Mouse (Mus musculus) retina, postnatal 1 day (tissue): Measurements from ENCODE around the gene Psors1c2.

Source experiments
- DNase-seq: peaks from one replicate; pipeline ENCODE4 v3.0.0-alpha.2; 2012

The Psors1c2 gene

DNA sequence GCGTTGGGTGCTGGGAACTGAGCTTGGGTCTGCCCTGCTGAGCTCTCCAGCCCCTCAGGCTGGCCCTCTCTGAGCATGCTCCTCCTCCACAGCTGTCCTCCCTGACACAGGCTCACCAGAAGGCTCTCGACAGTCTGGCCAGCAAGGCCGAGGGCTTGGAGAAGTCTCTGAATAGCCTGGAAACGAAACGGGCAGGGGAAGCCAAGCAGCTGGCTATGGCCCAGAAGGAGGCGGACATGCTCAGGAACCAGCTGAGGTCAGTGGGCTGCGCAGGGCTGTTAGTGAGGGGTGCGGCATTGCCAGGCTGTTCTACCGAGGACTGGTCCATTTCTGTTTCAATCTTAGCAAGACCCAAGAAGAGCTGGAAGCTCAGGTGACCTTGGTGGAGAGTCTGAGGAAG, 8.6 kb upstream of the Psors1c2 start:
- no peak for DNase-seq

DNA sequence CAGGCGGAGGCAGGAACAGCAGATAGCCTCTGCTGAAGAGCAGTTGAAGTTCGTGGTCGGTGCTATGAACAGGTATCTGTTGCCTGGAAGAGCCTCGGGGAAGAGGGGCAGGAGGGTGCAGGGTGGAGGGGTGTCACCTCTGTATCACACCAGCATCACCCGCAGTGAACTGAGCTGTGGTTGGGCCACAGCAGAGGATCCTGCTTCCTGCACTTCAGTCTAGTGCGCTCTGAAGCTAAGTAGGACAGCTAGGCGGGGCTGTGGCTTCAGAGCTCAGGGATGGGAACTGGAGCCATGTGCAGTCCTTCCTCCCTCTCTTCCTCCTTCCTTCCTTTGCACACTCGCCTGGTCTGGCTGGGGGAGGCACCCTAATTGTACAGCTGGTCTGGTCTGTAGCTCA, 6.4 kb upstream of the Psors1c2 start:
- DNase-seq = no peak

DNA sequence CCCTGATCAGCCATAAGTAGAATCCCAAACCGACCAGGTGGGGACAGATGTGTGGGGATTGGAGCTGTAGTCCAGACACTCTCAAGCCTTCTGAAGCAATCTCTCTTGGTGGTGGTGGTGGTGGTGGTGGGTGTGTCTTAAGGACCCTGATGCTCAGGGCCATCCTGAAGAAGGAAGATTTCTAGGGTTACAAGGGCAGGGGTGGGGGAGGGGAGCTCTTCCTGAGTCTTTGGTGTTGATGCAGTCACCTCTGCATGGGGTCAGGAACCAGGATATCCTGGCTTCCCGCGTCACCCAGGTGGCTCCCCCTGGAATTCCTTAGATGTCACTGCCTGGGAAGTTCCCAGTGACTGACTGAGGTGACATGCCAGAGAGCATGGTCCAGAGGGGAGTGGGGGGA, 641 bp upstream of the Psors1c2 start:
- no peak for DNase-seq

DNA sequence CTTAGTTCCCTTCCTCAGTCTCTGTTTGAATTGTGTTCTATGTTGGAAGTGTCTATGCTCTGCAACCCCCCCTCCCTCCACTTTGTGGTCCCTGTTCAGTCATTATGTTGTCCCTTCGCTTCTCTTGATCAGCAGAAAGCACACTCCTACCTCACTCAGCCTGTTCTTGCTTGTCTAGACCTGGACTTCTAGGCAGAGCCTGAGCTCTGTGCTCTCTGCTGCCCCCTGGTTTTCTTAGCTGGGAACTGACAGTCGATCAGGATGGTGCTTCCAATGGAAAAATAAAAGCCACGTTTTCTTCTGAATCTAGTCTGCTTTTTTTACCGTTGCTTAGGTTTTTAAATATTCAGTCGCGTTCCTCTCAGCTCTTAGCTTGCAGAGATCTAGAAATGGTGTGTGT, 1.3 kb downstream of the Psors1c2 start:
- peak; percentile 81 for DNase-seq

DNA sequence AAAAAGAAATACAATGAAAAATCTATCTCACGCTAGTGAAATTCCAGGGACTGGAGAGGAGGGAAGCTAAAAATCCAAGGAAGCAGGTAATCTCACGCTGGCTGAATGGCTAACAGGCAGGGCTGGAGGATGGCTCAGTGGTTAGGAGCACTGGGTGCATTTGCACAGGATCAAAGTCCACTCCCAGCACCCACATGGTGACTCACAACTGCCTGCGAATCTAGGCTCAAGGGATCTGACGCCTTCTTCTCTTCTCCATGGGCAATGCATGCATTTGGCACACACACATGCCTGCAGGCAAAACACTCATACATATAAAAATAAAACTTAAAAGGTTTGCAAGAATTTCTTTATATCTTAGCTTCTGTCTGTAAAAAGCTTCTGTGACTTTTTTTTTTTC, 4.4 kb downstream of the Psors1c2 start:
- DNase-seq = no peak

DNA sequence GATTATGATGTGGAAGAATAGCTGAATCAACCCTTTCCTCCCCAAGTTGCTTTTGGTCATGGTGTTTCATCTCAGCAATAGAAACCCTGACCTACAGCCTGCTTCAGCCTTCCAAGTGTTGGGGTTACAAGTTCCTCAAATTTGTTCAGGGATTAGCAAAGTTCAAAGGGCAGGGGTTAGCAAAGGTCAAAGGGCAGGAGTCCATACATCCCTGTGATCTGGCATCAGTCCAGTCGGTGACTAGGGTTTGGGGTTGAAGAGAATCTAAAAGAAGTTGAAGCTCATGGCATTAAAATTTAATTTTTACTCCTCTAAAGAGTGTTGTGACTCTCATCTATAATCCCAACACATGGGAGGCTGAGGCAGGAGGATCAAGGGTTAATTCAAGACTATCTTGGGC, 5.5 kb downstream of the Psors1c2 start:
- DNase-seq = no peak

DNA sequence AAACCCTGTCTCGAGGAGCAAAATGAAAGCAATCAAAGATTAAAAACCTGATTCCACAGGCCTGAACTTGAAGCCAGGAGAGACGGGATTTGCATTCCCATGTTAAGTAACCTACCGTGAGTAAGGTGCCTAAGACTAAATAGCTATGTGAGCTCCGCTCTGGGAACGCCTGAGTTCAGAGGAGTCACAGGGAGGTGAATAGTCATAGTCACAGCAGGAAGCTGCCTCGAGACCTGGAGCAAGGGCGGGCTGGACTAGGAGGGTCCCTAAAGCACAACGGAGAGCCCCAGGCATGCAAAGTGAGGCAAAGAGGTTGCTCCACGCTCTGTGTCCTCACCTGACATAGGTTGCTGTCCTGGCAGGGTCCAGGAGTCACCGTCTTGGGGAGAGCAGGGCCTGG, 6.5 kb downstream of the Psors1c2 start:
- DNase-seq = no peak

DNA sequence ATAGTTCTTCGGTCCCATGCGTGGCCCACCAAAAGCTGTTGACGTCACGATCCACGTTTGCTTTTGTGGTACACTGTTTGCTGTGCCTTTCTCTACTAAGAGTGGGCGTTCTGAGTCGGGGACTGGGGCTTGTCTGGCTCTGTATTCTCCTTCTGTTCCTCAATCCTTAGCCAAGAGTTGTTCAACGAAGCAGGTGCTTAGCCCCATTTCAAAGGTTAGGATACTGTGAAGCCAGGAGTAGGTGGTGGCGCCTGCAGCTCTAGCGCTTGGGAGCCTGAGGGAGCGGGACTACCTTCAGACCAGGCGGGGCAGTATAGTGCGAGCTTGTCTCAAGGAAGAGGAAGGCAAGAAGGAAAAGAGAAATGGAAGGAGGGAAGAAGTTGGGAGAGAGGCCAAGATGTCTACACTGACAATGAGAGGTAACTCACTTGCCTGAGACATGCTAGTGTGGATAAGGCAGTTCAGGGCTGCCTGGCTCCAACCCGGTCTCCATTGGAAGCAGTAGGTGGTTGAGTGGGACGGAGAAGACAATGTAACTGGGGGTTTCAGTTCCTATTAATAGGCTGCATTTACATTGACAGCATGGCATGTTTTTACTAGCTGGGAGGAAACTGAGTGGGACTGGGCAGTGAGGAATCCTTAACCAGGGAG, 9.9 kb downstream of the Psors1c2 start:
- no peak for DNase-seq

DNA sequence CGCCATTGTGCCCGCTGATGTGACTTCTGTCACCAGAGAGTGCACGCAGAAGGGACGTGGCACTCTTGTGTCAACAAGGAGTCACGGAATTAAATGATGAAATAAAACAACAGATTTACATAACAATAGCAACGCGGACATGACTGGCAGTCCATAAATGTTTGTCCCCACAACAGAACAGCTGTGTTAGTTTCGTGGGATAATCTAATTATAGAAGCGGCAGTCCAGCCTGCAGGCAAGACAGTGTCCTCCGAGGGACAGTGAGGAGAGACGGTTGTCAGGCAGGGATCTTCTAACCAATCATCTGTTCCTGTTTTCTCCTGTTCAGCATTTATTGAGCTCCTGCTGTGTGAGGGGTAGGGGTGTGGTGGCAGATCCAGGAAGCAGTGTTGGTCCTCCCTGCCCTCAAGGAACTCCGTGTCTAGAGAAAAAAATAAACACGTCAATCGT, 10.4 kb downstream of the Psors1c2 start:
- peak; percentile 75 for DNase-seq

DNA sequence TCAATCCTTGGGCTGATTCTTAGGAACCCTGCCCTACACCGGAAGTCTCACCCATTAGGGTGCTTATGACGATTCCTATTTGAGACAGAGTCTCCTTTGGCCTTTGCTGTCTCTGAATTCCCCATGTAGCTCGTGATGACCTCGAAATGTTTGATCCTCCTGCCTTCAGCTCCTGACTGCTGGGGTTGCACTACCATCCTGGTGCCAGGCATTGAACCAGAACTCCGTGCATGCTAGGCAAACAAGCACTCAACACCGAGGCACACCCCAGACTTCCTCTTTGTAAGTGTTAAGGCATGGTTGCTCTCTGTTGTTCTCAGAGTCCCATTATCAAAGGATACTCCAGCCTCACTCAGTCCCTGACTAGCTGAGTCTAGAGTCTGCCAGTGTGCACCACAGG, 11.0 kb downstream of the Psors1c2 start:
- no peak for DNase-seq

DNA sequence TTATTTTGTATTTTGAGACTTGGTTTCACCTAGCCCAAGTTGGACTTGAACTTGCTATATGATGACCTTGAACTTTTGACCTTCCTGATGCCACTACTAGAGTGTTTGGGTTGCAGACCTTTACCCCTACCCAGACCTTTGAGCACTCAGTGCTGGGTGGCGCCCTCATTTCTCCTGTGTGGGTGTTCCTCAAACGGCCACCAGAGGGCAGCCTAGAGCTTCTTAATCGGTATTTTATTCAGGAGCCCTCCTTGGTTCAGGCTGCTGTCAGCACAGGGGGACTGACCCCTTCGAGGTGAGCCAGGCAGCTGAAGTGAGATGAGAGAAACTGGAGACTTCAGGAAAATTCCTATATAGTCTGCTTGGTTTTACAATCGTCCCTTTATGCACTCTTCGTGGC, 11.7 kb downstream of the Psors1c2 start:
- DNase-seq = peak; percentile 74

DNA sequence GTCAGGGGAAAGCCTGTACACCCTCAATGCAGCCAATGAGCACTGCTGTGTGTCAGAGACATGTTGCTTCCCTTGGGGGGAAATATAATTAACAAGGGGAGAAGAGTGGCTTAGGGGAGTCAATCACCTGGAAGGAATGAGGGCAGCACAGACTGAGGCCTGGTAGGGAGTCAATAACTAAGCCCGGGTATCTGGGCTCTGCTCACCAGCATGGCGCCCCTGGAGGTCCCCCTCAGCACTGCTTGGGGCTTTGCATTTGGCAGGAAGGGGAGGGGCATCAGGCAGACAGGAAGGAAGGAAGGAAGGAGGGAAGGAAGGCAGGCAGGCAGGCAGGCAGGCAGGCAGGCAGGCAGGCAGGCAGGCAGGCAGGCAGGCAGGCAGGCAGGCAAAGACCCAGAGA, 14.5 kb downstream of the Psors1c2 start:
- DNase-seq = peak; percentile 50

DNA sequence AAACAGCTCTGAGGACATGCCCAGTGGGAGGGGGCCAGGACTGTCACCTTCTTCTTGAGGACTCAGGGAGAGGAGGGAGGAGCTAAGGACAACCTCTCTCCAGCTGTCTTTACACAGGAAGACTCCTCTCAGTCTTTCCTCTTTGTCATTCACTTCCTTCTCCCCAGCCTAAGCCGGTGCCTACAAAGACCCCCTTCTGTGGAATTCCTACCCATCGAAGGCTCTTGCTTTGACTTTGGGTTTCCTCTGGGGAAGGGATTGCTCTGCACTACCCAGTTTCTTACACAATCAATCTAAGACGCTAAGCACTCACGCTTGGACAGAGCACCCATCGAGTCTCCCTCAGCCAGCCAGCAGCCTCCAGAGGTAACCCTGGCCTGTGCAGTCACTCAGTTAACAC, 15.6 kb downstream of the Psors1c2 start:
- no peak for DNase-seq

DNA sequence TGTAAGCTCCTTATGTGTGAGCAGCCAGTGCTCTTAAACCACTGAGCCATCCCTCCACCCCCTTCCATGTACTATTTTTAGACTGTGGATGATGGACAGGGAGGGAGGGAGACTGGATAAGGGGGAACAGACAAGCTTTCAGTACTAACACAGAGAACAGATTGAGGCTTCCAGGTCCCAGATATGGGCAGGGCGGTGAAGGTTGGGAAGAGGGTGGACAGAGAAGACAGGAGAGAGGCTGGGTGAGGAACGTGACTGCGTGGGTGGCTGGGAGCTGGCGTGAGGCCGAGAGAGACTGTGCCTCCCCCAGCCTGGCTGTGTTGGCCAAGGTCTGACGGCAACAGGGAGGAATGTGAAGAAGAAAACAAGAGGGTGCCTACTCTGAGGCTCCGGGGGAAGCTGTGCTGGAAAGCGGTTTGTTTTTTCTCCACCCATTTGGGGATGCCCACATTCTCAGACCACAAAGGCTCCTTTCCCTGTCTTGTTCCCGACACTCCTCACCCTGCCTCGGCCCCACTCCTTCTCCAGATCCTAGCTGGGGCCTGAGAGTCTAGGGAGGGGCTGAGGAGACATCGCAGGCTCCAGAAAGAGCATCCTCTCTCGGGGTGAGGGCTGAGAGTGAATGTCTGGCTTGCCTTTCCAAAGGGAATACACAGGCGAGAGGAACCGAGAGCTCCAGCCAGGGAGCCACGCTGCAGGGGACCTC, 16.6 kb downstream of the Psors1c2 start:
- DNase-seq = peak; percentile 80

DNA sequence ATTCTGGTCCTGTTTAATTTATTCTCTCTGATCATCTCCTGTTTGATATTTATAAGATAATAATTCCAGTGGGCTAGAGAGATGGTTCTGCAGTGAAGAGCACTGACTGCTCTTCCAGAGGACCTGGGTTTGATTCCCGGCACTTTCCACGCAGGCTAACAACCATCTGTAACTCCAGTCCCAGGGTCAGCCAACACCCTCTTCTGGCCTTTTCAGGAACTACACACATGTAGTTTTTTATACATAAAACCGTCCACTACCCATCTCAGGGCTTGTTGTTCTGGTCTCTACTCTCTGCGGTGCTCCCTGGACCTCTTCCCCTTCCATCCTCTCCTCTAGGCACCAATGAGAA, 17.1 kb downstream of the Psors1c2 start:
- DNase-seq = no peak

DNA sequence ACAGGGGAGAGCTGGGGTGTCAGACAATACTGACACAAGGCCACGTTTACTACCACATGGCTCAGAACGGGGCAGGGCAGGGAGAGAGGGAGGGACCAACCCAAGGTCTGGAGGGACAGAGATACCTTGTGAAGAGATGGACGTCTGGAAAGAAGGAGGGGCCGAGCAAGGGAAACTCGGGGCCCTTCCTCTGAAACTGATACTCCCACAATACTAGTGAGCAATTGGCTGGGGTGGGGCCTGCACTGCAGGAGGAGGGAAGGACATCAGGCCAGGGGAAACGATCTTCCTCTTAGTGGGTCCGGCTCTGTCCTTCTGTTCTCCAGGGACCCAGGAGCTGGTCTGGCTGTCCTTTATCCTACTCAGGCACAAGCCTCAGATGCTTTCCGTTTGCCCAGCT, 17.9 kb downstream of the Psors1c2 start:
- no peak for DNase-seq

DNA sequence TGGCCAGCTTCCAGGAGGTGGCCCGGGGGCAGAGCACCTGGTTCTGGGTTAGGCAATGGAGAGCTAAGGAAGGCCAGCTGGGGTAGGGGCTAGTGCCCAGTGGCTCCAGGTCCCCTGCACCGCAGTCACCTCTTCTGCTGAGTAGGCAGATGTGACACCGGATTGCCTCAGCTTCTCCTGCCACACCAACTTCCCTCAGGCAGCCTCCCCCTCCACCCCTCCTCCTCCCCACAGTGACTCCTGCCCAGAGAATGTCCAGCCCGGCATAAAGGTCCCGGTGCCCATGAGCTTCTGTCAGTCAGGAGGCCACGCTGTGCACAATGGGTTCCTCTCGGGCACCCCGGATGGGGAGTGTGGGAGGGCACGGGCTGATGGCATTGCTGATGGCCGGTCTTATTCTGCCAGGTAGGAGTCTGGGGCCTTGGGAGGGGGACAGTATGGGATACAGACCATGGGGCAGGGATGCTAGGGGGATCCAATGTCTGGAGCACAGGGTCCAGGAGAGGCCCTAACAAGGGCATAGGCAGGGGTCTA, 18.9 kb downstream of the Psors1c2 start, which contains the start of gene Cdsn:
Gene Cdsn, plus strand, starts transcription at position 248 of the 534 bp plus-strand sequence.
- no peak for DNase-seq

DNA sequence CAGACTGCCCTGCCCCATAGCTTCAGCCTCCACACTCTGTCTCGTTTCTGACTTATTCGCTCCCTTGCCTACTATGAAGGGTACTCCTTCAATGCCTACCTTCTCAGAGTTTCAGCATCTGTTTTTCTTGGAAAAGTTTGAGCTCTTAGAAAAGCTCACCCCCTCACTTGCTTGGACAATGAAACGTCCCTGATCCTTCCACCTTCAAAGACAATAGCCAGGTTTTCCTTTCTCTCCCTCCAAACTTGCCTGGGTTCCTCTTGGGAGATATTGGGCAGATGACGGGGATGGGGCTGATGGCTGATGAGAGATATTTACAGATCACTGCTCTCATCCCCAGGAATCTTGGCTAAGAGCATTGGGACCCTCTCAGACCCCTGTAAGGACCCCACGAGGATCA, 21.3 kb downstream of the Psors1c2 start:
- no peak for DNase-seq

DNA sequence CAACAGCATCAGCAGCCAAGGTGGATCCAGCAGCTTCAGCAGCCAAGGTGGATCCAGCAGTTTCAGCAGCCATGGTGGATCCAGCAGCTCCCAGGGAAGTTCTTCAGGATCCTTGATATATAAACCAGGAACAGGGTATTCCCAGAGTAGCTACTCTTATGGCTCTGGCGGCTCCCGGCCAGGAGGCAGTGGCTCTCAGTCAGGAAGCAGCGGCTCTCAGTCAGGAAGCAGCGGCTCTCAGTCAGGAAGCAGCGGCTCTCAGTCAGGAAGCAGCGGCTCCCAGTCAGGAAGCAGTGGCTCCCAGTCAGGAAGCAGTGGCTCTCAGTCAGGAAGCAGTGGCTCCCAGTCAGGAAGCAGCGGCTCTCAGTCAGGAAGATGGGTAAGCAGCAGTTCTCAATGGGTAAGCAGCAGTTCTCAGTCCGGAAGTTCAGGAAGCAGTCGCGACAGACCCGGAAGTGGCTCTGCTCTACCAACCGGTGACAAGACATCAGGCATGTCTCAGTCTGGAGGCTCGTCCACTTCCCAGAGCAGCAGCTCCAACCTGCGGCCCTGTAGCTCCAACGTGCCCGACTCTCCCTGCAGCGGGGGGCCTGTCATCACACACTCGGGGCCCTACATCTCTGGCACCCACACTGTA, 21.9 kb downstream of the Psors1c2 start:
- DNase-seq = no peak

DNA sequence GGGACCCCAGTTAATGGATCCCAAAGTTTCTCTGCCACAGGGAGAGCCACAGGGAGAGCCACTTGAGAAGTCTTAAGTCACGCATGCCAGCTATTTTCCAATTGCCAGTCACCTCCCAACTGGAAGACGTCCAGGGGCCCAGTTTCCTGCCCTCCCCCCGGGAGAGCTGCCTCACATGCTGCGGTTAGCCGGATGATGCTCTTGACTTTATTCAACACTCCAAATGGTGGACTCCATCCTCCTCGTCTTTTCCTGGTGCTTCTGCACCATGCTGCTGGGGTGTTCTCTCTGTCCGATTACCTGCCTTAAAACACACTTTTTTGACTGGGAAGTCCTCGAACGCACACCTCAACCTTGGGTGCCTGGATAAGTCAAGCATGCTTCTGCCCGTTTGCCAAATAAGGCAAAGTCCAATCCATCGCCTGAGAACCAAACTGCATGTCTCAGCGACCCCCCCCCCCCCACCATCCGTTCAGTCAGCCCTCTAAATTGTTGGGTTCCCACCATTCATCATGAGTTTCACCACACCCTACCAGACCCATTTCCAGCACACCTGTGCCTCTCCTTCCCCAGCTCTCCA, 23.3 kb downstream of the Psors1c2 start:
- DNase-seq = no peak

DNA sequence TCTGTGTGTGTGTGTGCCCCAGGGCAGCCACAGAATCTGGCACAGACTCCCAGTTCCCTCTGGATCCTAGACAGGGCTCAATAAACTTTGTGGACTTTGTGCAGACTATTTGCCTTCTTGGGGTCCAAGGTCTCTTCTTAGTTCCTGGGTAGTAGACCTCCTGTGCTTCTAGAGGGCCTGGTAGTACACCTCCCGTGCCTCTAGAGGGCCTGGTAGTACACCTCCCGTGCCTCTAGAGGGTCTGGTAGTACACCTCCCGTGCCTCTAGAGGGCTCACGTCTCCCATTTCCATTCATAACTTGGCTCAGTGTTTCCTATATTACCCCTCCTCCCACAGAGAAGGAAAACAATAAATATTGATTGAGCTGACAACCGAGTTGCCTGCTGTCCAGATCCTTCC, 23.8 kb downstream of the Psors1c2 start:
- DNase-seq = peak; percentile 82

DNA sequence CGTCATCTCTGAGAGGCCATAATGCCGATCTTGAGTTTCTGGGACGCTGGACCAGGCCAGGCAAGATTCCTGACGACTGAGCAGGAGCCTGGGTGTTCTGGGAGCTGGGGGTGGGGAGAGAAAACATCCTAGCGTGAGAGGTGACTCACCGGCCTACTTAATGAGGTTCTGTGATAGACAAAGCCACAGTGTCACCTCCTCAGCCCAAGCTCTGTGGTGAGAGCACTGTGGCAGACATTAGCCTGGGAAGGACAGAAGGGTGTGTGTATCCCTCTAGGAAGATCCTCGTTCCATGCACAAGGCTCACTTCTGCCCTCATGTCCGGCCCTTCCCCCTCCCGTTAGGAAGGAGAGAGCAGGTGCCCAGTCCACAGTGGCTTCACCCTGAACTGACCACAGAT, 24.4 kb downstream of the Psors1c2 start:
- DNase-seq = no peak

DNA sequence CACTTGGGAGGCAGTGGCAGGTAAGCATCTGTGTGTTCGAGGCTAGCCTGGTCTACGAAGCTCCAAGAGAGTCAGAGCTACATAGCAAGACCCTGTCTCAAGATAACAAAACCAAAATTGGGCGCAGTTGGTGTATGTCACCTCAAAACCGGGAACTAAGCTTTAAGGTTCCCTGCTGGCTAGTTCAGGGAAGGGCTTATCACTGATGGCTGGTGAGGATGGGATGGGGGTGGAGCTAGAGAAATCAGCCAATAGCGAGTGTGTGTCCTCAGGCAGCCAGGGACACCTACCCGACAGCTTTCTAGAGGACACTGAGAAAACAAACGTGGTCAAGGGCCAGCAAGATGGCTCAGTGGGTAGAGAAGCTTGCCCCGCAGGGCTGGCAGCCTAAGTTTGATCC, 25.2 kb downstream of the Psors1c2 start:
- DNase-seq = no peak

DNA sequence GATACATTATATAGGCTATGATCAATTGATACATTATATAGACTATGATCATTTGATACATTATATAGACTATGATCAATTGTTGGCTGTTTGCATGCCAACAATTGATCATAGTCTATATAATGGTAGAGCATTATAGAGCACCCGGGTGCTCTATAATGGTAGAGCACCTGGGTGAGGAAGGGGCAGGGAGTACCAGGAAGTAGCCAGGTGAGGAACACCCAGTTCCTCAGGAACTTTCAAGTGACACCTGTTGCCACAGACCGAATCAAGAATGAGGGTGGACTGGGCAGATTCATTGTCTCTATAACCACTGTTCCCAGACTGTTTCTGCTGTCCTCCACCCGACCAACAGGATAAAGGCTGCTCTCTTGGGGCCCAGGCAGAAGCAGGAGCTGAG, 34.1 kb downstream of the Psors1c2 start, which contains the start of gene 2300002M23Rik:
Gene 2300002M23Rik, plus strand, starts transcription at position 301 of the 400 bp plus-strand sequence.
- no peak for DNase-seq
